Mouse (Mus musculus) intestine, embryonic 14.5 days (tissue): ENCODE measurements around the gene Zfp600. TPM values are rescaled to one million over a fixed set of nuclear protein-coding genes. Genes with fewer than 3 reads are reported as not detected.
"Not testable (repeated sequence)": the region's sequence is repeated elsewhere in the genome, so short reads cannot be mapped to it uniquely, and the experiment has no call there.

Source experiments
- ATAC-seq: fragments of 200-750 bp; cut with Nextera tagmentation; replicated peaks from 2 replicates; pipeline ENCODE4 v1.8.0; 2017; ENCODE audit warnings: low read depth, moderate number of reproducible peaks, moderate TSS enrichment, moderate library complexity; ENCODE audit not compliant: low FRiP score, low TSS enrichment
- DNase-seq: peaks from one replicate; pipeline ENCODE4 v3.0.0-alpha.2; 2018; ENCODE audit warnings: low spot score
- H3K27ac ChIP-seq: fragments of 300-500 bp; sonication (generic); 2 replicates; pipeline ENCODE4 v1.5.1; 2014; ENCODE audit warnings: low read depth, mild to moderate bottlenecking, control low read depth
- H3K27me3 ChIP-seq: fragments of 300-500 bp; sonication (generic); replicated peaks from 2 replicates; pipeline ENCODE4 v1.6.1; 2014; ENCODE audit warnings: low read length, control low read depth; ENCODE audit not compliant: control insufficient read depth, insufficient read depth
- H3K36me3 ChIP-seq: fragments of 300-500 bp; sonication (generic); 2 replicates; pipeline ENCODE4 v1.6.1; 2014; ENCODE audit warnings: low read length, control low read depth; ENCODE audit not compliant: control insufficient read depth, insufficient read depth
- H3K4me1 ChIP-seq: fragments of 300-500 bp; sonication (generic); replicated peaks from 2 replicates; pipeline ENCODE4 v1.6.1; 2014; ENCODE audit warnings: low read length, control low read depth, mixed read lengths; ENCODE audit not compliant: control insufficient read depth, insufficient read depth
- H3K4me2 ChIP-seq: fragments of 300-500 bp; sonication (generic); 2 replicates; pipeline ENCODE4 v1.6.1; 2014; ENCODE audit warnings: low read length
- H3K4me3 ChIP-seq: fragments of 300-500 bp; sonication (generic); 2 replicates; pipeline ENCODE4 v1.5.1; 2014; ENCODE audit warnings: low read depth, low read length, control low read depth, mixed read lengths
- H3K9ac ChIP-seq: fragments of 300-500 bp; sonication (generic); 2 replicates; pipeline ENCODE4 v1.6.1; 2014; ENCODE audit warnings: mild to moderate bottlenecking, low read length
- H3K9me3 ChIP-seq: fragments of 300-500 bp; sonication (generic); 2 replicates; pipeline ENCODE4 v1.6.1; 2016; ENCODE audit warnings: low read length, control low read depth; ENCODE audit not compliant: control insufficient read depth
- WGBS: fragments of 180-500 bp; shearing (Covaris S2); extraction: QIAGEN DNeasy Blood & Tissue Kit; methylation state at CpG from one replicate; pipeline ENCODE4 v1.1.7; 2014; 5-methylcytosine and 5-hydroxymethylcytosine counted together
- polyA plus RNA-seq: library from polyadenylated mRNA; unstranded; fragments of >200 nt; fragmentation: Nextera tagmentation; extraction: Ambion mirVana; gene quantifications from 2 replicates; pipeline ENCODE4 v1.2.1, GENCODE M21; 2014

Zfp600 gene
- polyA plus RNA-seq, 1 experiment from 2014 or later: not detected

DNA sequence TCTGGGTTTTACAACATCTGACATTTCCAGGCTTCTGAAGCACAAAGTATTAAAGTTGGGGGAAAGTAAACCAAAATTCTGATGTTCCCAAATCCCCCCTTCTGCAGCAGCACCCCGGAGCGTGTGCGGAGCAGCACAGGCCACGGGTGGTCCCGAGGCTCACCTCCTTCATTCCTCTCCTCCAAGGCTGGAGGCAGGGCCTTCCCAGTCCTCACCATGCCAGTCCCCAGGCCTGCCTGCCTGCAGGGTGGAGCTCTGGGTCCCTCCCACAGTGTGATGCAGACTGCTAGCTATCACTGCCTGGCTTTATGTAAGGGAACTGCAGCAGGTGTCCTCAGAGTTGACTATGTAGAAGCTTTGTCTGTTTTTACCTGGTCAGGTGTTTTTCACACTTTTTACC, 85.5 kb downstream of the Zfp600 start:
- 64% methylated on average over 5 of the region's 5 CpGs for WGBS
- H3K9me3 ChIP-seq, H3K36me3 ChIP-seq, ATAC-seq, H3K4me1 ChIP-seq, H3K4me3 ChIP-seq, H3K9ac ChIP-seq, DNase-seq, H3K27ac ChIP-seq, H3K4me2 ChIP-seq, H3K27me3 ChIP-seq: not testable (repeated sequence)

Other genes starting within 250 kb of the Zfp600 start
- gene Zfp987, start 59.5 kb upstream of the Zfp600 start, polyA plus RNA-seq: 0.52 and 0.74 TPM in 2 replicates